Comparison of ENCODE assay signal across 9 mouse cellular contexts in the genomic region with DNA sequence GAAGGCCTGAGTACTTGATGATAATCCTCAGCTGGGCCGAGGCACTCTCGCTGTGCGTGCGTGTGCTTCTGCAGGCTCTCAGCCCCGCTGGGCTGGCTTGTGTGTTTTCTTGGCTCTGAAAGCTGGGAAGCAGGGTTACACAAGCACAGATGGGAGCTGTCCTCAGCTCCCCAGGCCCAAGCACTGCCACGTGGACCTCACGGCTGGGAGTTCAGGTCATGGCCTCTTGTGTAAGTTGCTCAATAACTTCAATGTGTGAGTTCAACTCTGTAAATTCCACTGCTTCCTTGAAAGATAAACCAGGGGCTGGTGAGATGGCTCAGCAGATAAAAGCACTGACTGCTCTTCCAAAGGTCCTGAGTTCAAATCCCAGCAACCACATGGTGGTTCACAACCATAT. TPM values are rescaled to one million over a fixed set of nuclear protein-coding genes. Genes with fewer than 3 reads are reported as not detected.
DNase-seq lines count a peak whose midpoint lies in the region; ATAC-seq lines count a peak whose summit lies in the region.
"Had no signal": no experiment of that assay in that cellular context is flagged by ENCODE, and none has a peak within 500 bp of the region (broad histone marks: within the 10 kb centered on the region; RNA-seq: fewer than 3 reads in every experiment).

No protein-coding gene starts in this region.

- no peak overlapping the region for H3K4me2 ChIP-seq in liver, embryonic 15.5 days

- no peak overlapping the region for H3K4me3 ChIP-seq in liver, embryonic 15.5 days (replicated peaks)

- peak; percentile 62 for DNase-seq in 3T3-L1 (ENCODE audit: low read depth, low spot score)
- DNase-seq in adrenal gland, postnatal 25 days, result peak; percentile 62
- peak; percentile 76 for DNase-seq in heart, postnatal 25 days (ENCODE audit: low spot score)
- DNase-seq in right cerebral cortex, postnatal 25 days, result no peak
- DNase-seq in layer of hippocampus, adult 8-10 months (ENCODE audit: low spot score in 2 of 2), result no peak
- no peak for DNase-seq in right cerebral cortex, adult 2 months (ENCODE audit: low spot score in 2 of 2)
- no peak for DNase-seq in cerebellum, adult 11-12 months

- intact Hi-C loops in heart, postnatal 25 days (cut with DNase I), result no loop called here

- no peaks in the 10 kb centered on the region for H3K27me3 ChIP-seq in liver, embryonic 15.5 days

- H3K4me1 ChIP-seq in liver, embryonic 15.5 days (replicated peaks), result peaks cover 68% of the 10 kb centered on the region

- 37% methylated on average over 7 of the region's 7 CpGs for whole genome bisulfite sequencing in liver, embryonic 15.5 days (ENCODE audit: insufficient replicate concordance)

- ATAC-seq in liver, embryonic 15.5 days (ENCODE audit: insufficient read depth), result peak; percentile 68

- H3K9me3 ChIP-seq in liver, embryonic 15.5 days (replicated peaks), result no peaks in the 10 kb centered on the region

- H3K9ac ChIP-seq in liver, embryonic 15.5 days, result no peak overlapping the region

- H3K27ac ChIP-seq in liver, embryonic 15.5 days (replicated peaks), result 0 out of 2 replicates have a peak overlapping the region, but pooled peaks have one; percentile 4
- H3K27ac ChIP-seq: macrophage had no signal

- peaks cover 63% of the 10 kb centered on the region for H3K36me3 ChIP-seq in liver, embryonic 15.5 days (replicated peaks)

RNA-seq across cellular contexts. Expression of a gene that starts 24.9 kb away (rescaled TPM):
- 70.1 and 91.5 TPM in 2 replicates for total RNA-seq in adrenal gland, postnatal 25 days (2021)
- total RNA-seq in heart, postnatal 25 days (2021), result 10 to 100 TPM; 58.2 to 70.4 TPM
- polyA plus RNA-seq in liver, embryonic 15.5 days (2015; fragmentation: Nextera tagmentation; extraction: Ambion mirVana), result 33.6 and 34.8 TPM in 2 replicates
- 10 to 100 TPM in 2 of 4 experiments, 1 to 10 TPM in 2; 6.7 to 13.0 (median 9.0) TPM for total RNA-seq in layer of hippocampus, adult 8-10 months (2022)

Comparison
In these comparisons a context has a peak if more than half of its experiments do, and no peak if none do; other contexts are left out.
1. DNase-seq: peak in 3T3-L1 (single experiment), adrenal gland, postnatal 25 days (single experiment) and heart, postnatal 25 days (single experiment); none in right cerebral cortex, postnatal 25 days (single experiment), layer of hippocampus, adult 8-10 months (0 of 2), right cerebral cortex, adult 2 months (0 of 2) and cerebellum, adult 11-12 months (single experiment).